Mouse (Mus musculus): ENCODE data around the gene Neu1. TPM values are rescaled to one million over a fixed set of nuclear protein-coding genes. Genes with fewer than 3 reads are reported as not detected.

The Neu1 gene
- polyA plus RNA-seq, 1 experiment from 2014 or later: 18.9 TPM

DNA sequence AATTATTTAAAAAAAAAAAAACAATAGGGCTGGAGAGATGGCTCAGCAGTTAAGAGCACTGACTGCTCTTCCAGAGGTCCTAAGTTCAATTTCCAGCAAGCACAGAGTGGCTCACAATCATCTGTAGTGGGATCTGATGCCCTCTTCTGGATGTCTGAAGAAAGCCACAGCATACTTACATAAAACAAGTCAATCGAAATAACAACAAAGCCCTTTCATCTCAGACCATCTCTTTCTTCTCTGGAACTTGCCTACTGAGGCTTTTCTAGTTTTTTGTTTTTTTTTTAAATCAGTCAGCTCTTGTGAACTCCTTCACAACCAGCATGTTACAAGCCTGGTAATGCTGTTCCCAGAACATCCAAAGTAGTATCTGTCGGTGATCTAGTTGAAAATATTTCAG is 49.6 kb downstream of the Neu1 start:
- ATAC-seq (ENCODE audit: low FRiP score, low TSS enrichment): no peak
- Histone ChIP-seq H3K4me2 (replicated peaks; ENCODE audit: low read depth) (peak overlapping the region; percentile 91), H3K36me3 (ENCODE audit: control insufficient read depth, insufficient read depth, low read length) (0 out of 2 replicates have a peak, but pooled peaks cover 2% of the 10 kb centered on the region), H3K9me3 (ENCODE audit: control insufficient read depth, low read length) (no peaks in the 10 kb centered on the region), H3K4me3 (ENCODE audit: low read depth, low read length) (peak overlapping the region; percentile 77), H3K27me3 (ENCODE audit: control insufficient read depth, insufficient read depth, low read length) (no peaks in the 10 kb centered on the region), H3K27ac (replicated peaks) (peak overlapping the region; percentile 97; the same call in 1 of the 2 replicates), H3K9ac (ENCODE audit: low read length) (peak overlapping the region; percentile 82), H3K4me1 (replicated peaks; ENCODE audit: control insufficient read depth, insufficient read depth) (no peaks in the 10 kb centered on the region)
- WGBS: 2% methylated on average over 2 of the region's 2 CpGs
- TF ChIP-seq CTCF (IDR thresholded peaks at IDR 0.05; ENCODE audit: low read depth) (peak; percentile 83), EP300 (optimal IDR thresholded peaks at IDR 0.05) (no peak)
- no peak for DNase-seq (ENCODE audit: low spot score)

DNA sequence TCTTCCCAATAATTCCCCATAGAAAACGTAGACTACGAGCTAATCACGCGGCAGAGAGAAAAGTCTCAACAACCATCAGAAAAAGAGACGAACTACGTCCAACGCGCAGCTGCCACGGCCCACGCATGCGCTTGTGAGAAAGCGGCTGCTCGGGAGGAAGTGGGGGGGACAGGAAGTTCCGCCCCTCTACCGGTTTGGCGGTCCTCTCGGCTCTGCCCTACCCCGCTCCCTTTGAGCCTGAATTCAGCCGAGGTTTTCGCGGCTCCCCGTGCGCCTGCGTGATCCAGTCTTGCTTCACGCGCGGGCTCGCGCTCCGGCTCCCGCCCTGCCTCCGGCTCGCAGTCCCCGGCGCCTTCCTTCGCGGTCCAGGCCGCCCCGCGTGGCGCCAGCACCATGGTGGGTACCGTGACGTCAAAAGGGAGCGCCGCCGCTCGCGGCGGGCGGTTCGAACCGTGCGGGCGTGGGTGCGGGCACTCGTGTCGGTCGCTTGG is 50.7 kb downstream of the Neu1 start, which contains the start of gene Lsm2:
Gene Lsm2, plus strand, starts transcription at position 173 of the 491 bp plus-strand sequence.
- TF ChIP-seq EP300 (optimal IDR thresholded peaks at IDR 0.05) (no peak), CTCF (IDR thresholded peaks at IDR 0.05; ENCODE audit: low read depth) (peak; percentile 7; the same call in 1 of the 2 replicates)
- Histone ChIP-seq H3K27me3 (ENCODE audit: control insufficient read depth, insufficient read depth, low read length) (no peaks in the 10 kb centered on the region), H3K27ac (replicated peaks) (peak within 1 kb of the TSS; percentile 97), H3K9me3 (ENCODE audit: control insufficient read depth, low read length) (no peaks in the 10 kb centered on the region), H3K36me3 (ENCODE audit: control insufficient read depth, insufficient read depth, low read length) (peaks cover 6% of the 10 kb centered on the region; the same call in 1 of the 2 replicates), H3K4me3 (ENCODE audit: low read depth, low read length) (peak within 1 kb of the TSS; percentile 77), H3K4me2 (replicated peaks; ENCODE audit: low read depth) (peak within 1 kb of the TSS; percentile 91), H3K4me1 (replicated peaks; ENCODE audit: control insufficient read depth, insufficient read depth) (no peaks in the 10 kb centered on the region), H3K9ac (ENCODE audit: low read length) (peak within 1 kb of the TSS; percentile 82)
- DNase-seq (ENCODE audit: low spot score) (peak; percentile 92), ATAC-seq (ENCODE audit: low FRiP score, low TSS enrichment) (peak; percentile 92)
- under 1% methylated on average over 57 of the region's 58 CpGs for WGBS

DNA sequence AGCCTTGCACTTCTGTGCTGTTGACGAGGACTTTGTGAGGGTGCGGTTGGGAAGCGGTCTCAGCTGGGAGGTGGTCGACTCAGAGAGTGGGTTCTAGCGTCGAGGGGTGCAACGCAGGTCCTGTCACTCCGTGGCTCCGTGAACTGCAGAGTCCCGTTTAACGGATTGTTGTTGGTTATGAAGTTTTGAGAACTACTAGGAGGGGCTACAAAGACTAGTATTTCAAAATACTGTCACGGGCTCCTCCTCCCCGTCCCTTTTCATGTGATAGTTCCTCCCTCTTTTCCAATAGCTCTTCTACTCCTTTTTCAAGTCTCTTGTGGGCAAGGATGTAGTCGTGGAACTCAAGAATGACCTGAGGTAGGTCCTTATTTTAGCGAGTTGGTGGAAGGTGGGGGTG is 51.3 kb downstream of the Neu1 start:
- Histone ChIP-seq H3K27me3 (ENCODE audit: control insufficient read depth, insufficient read depth, low read length) (no peaks in the 10 kb centered on the region), H3K9ac (ENCODE audit: low read length) (peak overlapping the region; percentile 82), H3K36me3 (ENCODE audit: control insufficient read depth, insufficient read depth, low read length) (peaks cover 6% of the 10 kb centered on the region; the same call in 1 of the 2 replicates), H3K9me3 (ENCODE audit: control insufficient read depth, low read length) (no peaks in the 10 kb centered on the region), H3K4me3 (ENCODE audit: low read depth, low read length) (peak overlapping the region; percentile 77), H3K4me2 (replicated peaks; ENCODE audit: low read depth) (peak overlapping the region; percentile 91), H3K27ac (replicated peaks) (peak overlapping the region; percentile 97), H3K4me1 (replicated peaks; ENCODE audit: control insufficient read depth, insufficient read depth) (no peaks in the 10 kb centered on the region)
- peak; percentile 25 for ATAC-seq (ENCODE audit: low FRiP score, low TSS enrichment)
- WGBS: 0% methylated on average over 15 of the region's 15 CpGs
- no peak for TF ChIP-seq EP300 (optimal IDR thresholded peaks at IDR 0.05)
- no peak for DNase-seq (ENCODE audit: low spot score)

DNA sequence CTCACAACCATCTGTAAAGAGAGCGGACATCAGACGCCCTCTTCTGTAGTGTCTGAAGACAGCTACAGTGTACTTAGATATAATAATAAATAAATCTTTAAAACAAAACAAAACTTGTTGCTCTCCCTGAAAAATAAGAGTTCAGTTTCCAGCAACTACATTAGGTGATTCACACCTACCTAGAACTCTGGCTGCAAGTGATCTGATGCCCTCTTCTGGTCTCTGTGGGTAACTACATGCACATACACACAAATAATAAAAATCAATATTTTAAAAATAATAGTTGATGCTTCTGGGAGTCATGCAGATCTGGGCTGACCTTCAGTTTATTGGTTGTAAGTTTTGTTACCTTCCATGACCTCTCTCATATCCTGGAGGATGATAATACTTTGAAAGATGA is 53.2 kb downstream of the Neu1 start:
- Histone ChIP-seq H3K36me3 (ENCODE audit: control insufficient read depth, insufficient read depth, low read length) (peaks cover 6% of the 10 kb centered on the region; the same call in 1 of the 2 replicates), H3K9ac (ENCODE audit: low read length) (no peak overlapping the region), H3K4me1 (replicated peaks; ENCODE audit: control insufficient read depth, insufficient read depth) (no peaks in the 10 kb centered on the region), H3K27me3 (ENCODE audit: control insufficient read depth, insufficient read depth, low read length) (no peaks in the 10 kb centered on the region), H3K4me3 (ENCODE audit: low read depth, low read length) (no peak overlapping the region), H3K4me2 (replicated peaks; ENCODE audit: low read depth) (no peak overlapping the region), H3K27ac (replicated peaks) (no peak overlapping the region), H3K9me3 (ENCODE audit: control insufficient read depth, low read length) (no peaks in the 10 kb centered on the region)
- peak; percentile 85 for TF ChIP-seq CTCF (IDR thresholded peaks at IDR 0.05; ENCODE audit: low read depth)
- TF ChIP-seq EP300 (optimal IDR thresholded peaks at IDR 0.05): no peak
- no peak for ATAC-seq (ENCODE audit: low FRiP score, low TSS enrichment)
- WGBS: 72% methylated on average over 2 of the region's 2 CpGs
- DNase-seq (ENCODE audit: low spot score): no peak

Other genes with a start within 250 kb of the Neu1 start
- gene C4b, start 187.4 kb upstream of the Neu1 start, polyA plus RNA-seq (2015; fragmentation: Nextera tagmentation; extraction: Ambion mirVana): 0.73 and 1.3 TPM in 2 replicates
- 0.06 TPM in 1 of 2 replicates, not detected in the other for gene Cyp21a1, start 126.7 kb upstream of the Neu1 start, polyA plus RNA-seq (2015; fragmentation: Nextera tagmentation; extraction: Ambion mirVana)
- 20.8 and 23.1 TPM in 2 replicates for gene Stk19, start 94.3 kb upstream of the Neu1 start, polyA plus RNA-seq (2015; fragmentation: Nextera tagmentation; extraction: Ambion mirVana)
- gene Dxo, start 94.2 kb upstream of the Neu1 start, polyA plus RNA-seq (2015; fragmentation: Nextera tagmentation; extraction: Ambion mirVana): 29.6 and 32.2 TPM in 2 replicates
- 22.5 and 23.6 TPM in 2 replicates for gene Skiv2l, start 81.0 kb upstream of the Neu1 start, polyA plus RNA-seq (2015; fragmentation: Nextera tagmentation; extraction: Ambion mirVana)
- gene Nelfe, start 80.9 kb upstream of the Neu1 start, polyA plus RNA-seq (2015; fragmentation: Nextera tagmentation; extraction: Ambion mirVana): 50.0 and 53.8 TPM in 2 replicates
- 20.7 and 23.9 TPM in 2 replicates for gene Cfb, start 68.7 kb upstream of the Neu1 start, polyA plus RNA-seq (2015; fragmentation: Nextera tagmentation; extraction: Ambion mirVana)
- gene Zbtb12, start 51.8 kb upstream of the Neu1 start, polyA plus RNA-seq (2015; fragmentation: Nextera tagmentation; extraction: Ambion mirVana): 0.59 and 0.62 TPM in 2 replicates
- not detected in 2 replicates for gene Gm20547, start 49.2 kb upstream of the Neu1 start, polyA plus RNA-seq (2015; fragmentation: Nextera tagmentation; extraction: Ambion mirVana)
- gene C2, start 33.0 kb upstream of the Neu1 start, polyA plus RNA-seq (2015; fragmentation: Nextera tagmentation; extraction: Ambion mirVana): 4.8 and 5.5 TPM in 2 replicates
- gene Ehmt2, start 32.8 kb upstream of the Neu1 start, polyA plus RNA-seq (2015; fragmentation: Nextera tagmentation; extraction: Ambion mirVana): 23.8 and 26.2 TPM in 2 replicates
- gene Slc44a4, start 16.8 kb upstream of the Neu1 start, polyA plus RNA-seq (2015; fragmentation: Nextera tagmentation; extraction: Ambion mirVana): 31.2 and 33.1 TPM in 2 replicates
- 3.0 TPM in 2 replicates for gene Hspa1b, start 28.0 kb downstream of the Neu1 start, polyA plus RNA-seq (2015; fragmentation: Nextera tagmentation; extraction: Ambion mirVana)
- not detected in 2 replicates for gene Gm20481, start 38.7 kb downstream of the Neu1 start, polyA plus RNA-seq (2015; fragmentation: Nextera tagmentation; extraction: Ambion mirVana)
- 24.1 and 25.9 TPM in 2 replicates for gene Hspa1a, start 40.9 kb downstream of the Neu1 start, polyA plus RNA-seq (2015; fragmentation: Nextera tagmentation; extraction: Ambion mirVana)
- gene Hspa1l, start 41.5 kb downstream of the Neu1 start, polyA plus RNA-seq (2015; fragmentation: Nextera tagmentation; extraction: Ambion mirVana): 0.25 and 0.48 TPM in 2 replicates
- gene Lsm2, start 50.6 kb downstream of the Neu1 start, polyA plus RNA-seq (2015; fragmentation: Nextera tagmentation; extraction: Ambion mirVana): 69.2 and 75.1 TPM in 2 replicates
- gene Vars, start 69.7 kb downstream of the Neu1 start, polyA plus RNA-seq (2015; fragmentation: Nextera tagmentation; extraction: Ambion mirVana): 35.5 and 40.2 TPM in 2 replicates
- 0.28 and 0.36 TPM in 2 replicates for gene Vwa7, start 85.3 kb downstream of the Neu1 start, polyA plus RNA-seq (2015; fragmentation: Nextera tagmentation; extraction: Ambion mirVana)
- 8.0 and 8.2 TPM in 2 replicates for gene Sapcd1, start 96.8 kb downstream of the Neu1 start, polyA plus RNA-seq (2015; fragmentation: Nextera tagmentation; extraction: Ambion mirVana)
- gene Msh5, start 115.5 kb downstream of the Neu1 start, polyA plus RNA-seq (2015; fragmentation: Nextera tagmentation; extraction: Ambion mirVana): 1.9 and 2.7 TPM in 2 replicates
- 344 and 360 TPM in 2 replicates for gene Clic1, start 118.7 kb downstream of the Neu1 start, polyA plus RNA-seq (2015; fragmentation: Nextera tagmentation; extraction: Ambion mirVana)
- gene Ddah2, start 127.8 kb downstream of the Neu1 start, polyA plus RNA-seq (2015; fragmentation: Nextera tagmentation; extraction: Ambion mirVana): 84.8 and 86.8 TPM in 2 replicates
- 260 and 317 TPM in 2 replicates for gene Ly6g6c, start 134.1 kb downstream of the Neu1 start, polyA plus RNA-seq (2015; fragmentation: Nextera tagmentation; extraction: Ambion mirVana)
- gene Mpig6b, start 134.9 kb downstream of the Neu1 start, polyA plus RNA-seq (2015; fragmentation: Nextera tagmentation; extraction: Ambion mirVana): 0.49 and 0.96 TPM in 2 replicates
- gene Ly6g6e, start 145.6 kb downstream of the Neu1 start, polyA plus RNA-seq (2015; fragmentation: Nextera tagmentation; extraction: Ambion mirVana): 109 and 113 TPM in 2 replicates
- gene Ly6g6d, start 146.8 kb downstream of the Neu1 start, polyA plus RNA-seq (2015; fragmentation: Nextera tagmentation; extraction: Ambion mirVana): 7.1 and 7.7 TPM in 2 replicates
- gene Ly6g6f, start 154.4 kb downstream of the Neu1 start, polyA plus RNA-seq (2015; fragmentation: Nextera tagmentation; extraction: Ambion mirVana): 0.13 TPM in 1 of 2 replicates, not detected in the other
- 74.2 and 75.0 TPM in 2 replicates for gene Abhd16a, start 158.0 kb downstream of the Neu1 start, polyA plus RNA-seq (2015; fragmentation: Nextera tagmentation; extraction: Ambion mirVana)
- not detected in 2 replicates for gene Ly6g5c, start 177.0 kb downstream of the Neu1 start, polyA plus RNA-seq (2015; fragmentation: Nextera tagmentation; extraction: Ambion mirVana)
- 0.18 and 0.27 TPM in 2 replicates for gene Ly6g5b, start 184.2 kb downstream of the Neu1 start, polyA plus RNA-seq (2015; fragmentation: Nextera tagmentation; extraction: Ambion mirVana)
- 11.2 and 11.3 TPM in 2 replicates for gene Gpank1, start 190.2 kb downstream of the Neu1 start, polyA plus RNA-seq (2015; fragmentation: Nextera tagmentation; extraction: Ambion mirVana)
- gene Csnk2b, start 190.8 kb downstream of the Neu1 start, polyA plus RNA-seq (2015; fragmentation: Nextera tagmentation; extraction: Ambion mirVana): 323 and 329 TPM in 2 replicates
- 14.4 and 15.5 TPM in 2 replicates for gene D17H6S53E, start 195.1 kb downstream of the Neu1 start, polyA plus RNA-seq (2015; fragmentation: Nextera tagmentation; extraction: Ambion mirVana)
- gene Apom, start 200.8 kb downstream of the Neu1 start, polyA plus RNA-seq (2015; fragmentation: Nextera tagmentation; extraction: Ambion mirVana): 1.3 and 3.2 TPM in 2 replicates
- gene Bag6, start 203.9 kb downstream of the Neu1 start, polyA plus RNA-seq (2015; fragmentation: Nextera tagmentation; extraction: Ambion mirVana): 28.1 and 30.6 TPM in 2 replicates
- gene Prrc2a, start 233.6 kb downstream of the Neu1 start, polyA plus RNA-seq (2015; fragmentation: Nextera tagmentation; extraction: Ambion mirVana): 45.4 and 49.3 TPM in 2 replicates
- 24.3 and 25.2 TPM in 2 replicates for gene Aif1, start 244.8 kb downstream of the Neu1 start, polyA plus RNA-seq (2015; fragmentation: Nextera tagmentation; extraction: Ambion mirVana)